Mouse (Mus musculus) lung, adult 18-20 months (tissue): ENCODE measurements around the gene Psg25.
A peak's percentile ranks its signal among the peaks of the same experiment; 100 is the strongest.
"Not testable (repeated sequence)": the region's sequence is repeated elsewhere in the genome, so short reads cannot be mapped to it uniquely, and the experiment has no call there.

Experiments
- DNase-seq, 2 experiments: peaks; one replicate each; pipeline ENCODE4 v3.0.0; 2022; ENCODE audit warnings: mixed read lengths in 2 of 2

The Psg25 gene

GRCm38 (mm10) chr7:18532169-18532568 lies at the start of gene Psg25:
Psg25 (minus strand) TSS chr7:18532269.
- no peak for DNase-seq

DNA sequence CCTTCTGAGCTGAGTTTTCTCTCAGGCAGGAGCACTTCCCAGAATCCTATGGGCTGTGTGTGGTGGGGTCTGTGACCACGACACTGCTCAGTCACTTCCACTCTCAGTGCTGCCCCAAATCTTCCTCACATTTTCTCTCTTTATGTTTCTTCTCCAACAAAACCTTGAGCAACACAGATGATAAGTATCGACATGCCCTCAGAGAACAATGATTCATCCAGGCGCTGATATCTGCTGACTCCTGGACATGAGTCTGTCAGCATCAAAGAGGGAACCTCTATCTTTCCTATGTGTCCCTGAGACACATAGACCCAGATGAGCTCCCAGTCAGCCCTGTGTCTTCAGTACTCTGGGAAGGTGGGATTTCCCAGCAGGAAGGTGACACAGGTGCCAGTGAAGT lies 35.1 kb upstream of the Psg25 start, which contains the start of gene Psg27:
Gene Psg27, minus strand, starts transcription at position 101 of the 400 bp plus-strand sequence.
- DNase-seq: no peak

DNA sequence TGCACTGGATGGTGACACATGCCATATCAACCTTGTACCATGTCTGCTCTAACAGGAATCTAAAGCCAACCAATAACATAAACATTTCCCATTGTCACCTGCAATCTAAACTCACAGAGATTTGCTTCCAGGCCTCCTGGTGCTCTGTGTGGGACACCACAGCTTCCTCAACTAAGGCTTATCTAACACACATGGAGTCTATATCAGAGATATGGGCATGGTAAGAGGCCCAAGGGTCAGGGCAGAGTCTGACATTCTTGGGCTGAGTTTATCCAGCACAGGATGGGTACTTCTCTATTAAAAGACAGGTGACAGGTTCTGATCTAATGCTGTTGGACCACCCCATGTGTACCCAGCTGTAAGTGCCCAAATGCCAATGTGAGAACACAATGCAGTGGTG lies 27.8 kb upstream of the Psg25 start:
- DNase-seq: no peak

DNA sequence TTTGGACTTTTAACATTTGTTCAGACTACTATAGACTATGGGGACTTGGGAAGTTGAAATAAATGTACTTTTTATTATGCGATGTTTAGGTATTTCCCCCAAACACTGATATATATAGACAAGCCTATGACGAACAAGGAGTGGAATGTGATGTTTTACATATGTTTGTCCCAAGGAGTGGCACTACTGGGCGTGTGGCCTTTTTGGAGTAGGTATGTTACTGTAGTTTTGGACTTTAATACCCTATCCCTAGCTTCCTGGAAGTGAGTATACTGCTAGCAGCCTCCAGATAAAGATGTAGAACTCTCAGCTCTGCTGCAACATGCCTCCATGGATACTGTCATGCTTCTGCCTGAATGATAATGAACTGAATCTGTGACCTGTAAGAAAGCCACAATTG lies 23.7 kb upstream of the Psg25 start:
- DNase-seq: not testable (repeated sequence)

DNA sequence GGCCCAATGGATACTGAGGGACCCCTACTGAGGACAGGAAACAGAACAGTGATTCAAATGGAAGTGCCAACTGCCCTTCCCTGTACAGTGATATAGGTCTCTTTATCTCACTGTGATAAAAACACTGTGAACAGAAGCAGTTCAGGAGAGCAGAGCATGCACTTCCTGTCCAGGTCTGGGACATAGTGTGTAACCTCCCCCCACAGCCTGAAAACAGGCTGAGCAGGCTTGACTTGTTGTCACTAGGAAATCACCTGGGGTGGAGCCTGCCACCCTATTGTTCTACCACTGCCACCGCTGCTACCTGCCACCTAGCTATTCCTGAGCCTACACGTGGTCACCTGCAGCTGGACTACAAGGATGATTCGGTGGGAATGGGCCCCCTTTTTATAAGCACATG lies 1.4 kb upstream of the Psg25 start:
- DNase-seq: peak; percentile 22 to 48

DNA sequence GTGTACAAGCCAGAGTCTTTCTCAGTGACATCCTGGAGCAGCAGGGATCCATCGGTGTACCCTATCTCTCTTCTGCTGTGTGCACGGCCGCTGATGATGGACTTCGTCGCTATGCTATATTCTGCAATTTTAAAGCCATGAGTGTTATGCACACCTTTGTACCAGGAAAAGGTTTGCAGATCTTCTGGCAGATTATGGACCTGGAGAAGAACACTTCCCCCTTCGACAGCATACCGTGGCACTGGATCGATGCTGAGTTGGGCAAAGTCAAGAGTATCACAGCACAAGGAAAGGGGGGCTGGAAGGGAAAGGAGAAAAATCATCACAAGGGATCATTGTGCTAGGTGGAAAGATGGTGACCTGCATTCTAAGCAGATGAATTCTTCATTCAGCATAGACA lies 7.4 kb downstream of the Psg25 start:
- DNase-seq: no peak

DNA sequence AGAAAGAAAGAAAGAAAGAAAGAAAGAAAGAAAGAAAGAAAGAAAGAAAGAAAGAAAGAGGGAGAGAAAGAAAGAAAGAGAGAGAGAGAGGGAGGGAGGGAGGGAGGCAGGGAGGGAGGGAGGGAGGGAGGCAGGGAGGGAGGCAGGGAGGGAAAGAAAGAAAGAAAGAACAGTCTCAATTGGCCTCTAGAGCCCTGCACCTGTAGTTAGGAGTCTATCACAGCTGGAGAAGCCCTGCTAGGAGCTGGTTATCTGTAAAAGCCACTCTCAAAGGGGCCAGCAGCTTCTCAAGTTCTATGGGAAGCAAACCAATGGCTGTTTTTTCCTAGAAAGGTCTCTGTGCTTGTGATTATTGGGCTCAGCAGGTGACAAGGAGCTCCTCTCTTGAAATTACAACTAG lies 19.2 kb downstream of the Psg25 start:
- DNase-seq: not testable (repeated sequence)

DNA sequence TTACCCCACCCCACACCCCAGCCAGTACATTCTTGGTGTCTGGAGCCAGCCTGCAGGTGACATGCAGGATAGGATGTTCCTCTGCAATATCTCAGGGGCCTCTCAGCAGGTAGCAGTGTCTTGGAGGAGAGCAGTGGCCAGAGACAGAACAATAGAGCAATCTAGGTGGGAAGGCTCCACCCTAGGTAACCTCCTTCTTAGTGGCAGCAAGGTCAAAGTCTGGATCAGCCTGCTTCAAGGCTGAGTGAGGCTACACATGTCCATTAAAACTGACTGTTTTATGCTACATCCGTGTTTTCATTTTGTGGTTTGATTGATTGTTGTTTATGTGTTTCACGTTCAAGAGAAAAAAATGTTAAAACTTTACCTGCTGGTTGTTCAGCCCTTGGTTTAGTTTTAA lies 19.7 kb downstream of the Psg25 start:
- not testable (repeated sequence) for DNase-seq

- DNase-seq: no peak
These were observed 20.6 kb downstream of the Psg25 start for GRCm38 (mm10) chr7:18511479-18511878.

GRCm38 (mm10) chr7:18484077-18484476 lies 48.0 kb downstream of the Psg25 start, which contains the start of gene Psg26:
Psg26 (minus strand) TSS chr7:18484177.
- DNase-seq: no peak
